Mouse (Mus musculus) embryo, embryonic 11.5 days (tissue): ENCODE measurements around the gene Stxbp3.
A peak's percentile ranks its signal among the peaks of the same experiment; 100 is the strongest.

Experiments
- DNase-seq: peaks from one replicate; pipeline ENCODE4 v3.0.0-alpha.2; 2012; ENCODE audit warnings: low read depth, low spot score

The Stxbp3 gene

GRCm38 (mm10) chr3:108797723-108798122, 42.6 kb downstream of the Stxbp3 start:
- no peak for DNase-seq

DNA sequence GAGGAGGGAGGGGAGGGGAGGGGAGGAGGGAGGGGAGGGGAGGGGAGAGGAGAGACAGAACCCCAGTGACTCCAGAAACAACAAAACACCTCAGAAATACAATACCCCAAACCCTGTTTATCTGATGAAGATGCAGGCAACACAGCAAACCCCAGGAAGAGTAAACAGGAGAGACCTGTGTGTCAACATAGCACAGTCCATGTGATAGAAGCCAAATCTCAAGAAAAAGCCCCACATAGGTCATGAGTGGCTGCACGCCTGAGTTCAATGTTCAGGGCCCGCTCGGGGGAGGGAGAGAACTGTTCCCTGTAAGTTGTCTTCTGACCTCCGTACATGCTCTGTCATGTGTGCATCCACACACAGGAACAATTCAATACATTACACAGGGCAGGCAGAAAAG, 43.9 kb downstream of the Stxbp3 start:
- no peak for DNase-seq

- no peak for DNase-seq
These were observed 44.6 kb downstream of the Stxbp3 start for GRCm38 (mm10) chr3:108795554-108796299.

- DNase-seq = no peak
These were observed 45.5 kb downstream of the Stxbp3 start for GRCm38 (mm10) chr3:108794780-108795179.

GRCm38 (mm10) chr3:108792420-108792819, 47.9 kb downstream of the Stxbp3 start:
- no peak for DNase-seq

DNA sequence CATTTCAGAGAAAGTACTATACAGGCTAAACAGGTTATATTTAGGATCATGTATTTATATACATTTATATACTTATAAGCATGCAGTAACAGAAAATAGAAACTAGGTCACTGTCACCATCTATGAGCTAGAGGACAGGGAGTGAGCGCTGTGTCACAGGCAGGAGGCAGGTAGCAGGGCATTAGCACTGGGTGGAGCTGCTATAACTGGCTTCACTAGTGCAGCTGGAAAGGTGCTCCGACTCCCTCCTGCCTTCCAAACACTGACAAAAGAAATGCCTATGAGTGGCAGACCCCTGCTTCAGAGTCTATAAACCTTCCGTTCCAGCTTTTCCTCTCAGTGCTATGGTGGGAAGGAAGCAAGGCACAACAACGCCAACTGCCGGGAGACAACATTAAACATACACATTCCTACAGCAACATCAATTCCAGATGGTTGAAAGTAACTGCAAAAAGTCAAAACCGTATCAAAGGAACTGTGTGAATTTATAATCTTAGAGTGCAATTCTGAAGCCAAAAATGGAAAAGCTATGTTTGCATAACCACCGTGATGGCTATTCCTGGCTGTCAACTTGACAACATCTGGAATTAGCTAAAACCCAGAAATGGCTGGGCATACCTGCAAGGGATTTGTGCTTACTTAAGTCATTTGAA, 49.1 kb downstream of the Stxbp3 start:
- no peak for DNase-seq

DNA sequence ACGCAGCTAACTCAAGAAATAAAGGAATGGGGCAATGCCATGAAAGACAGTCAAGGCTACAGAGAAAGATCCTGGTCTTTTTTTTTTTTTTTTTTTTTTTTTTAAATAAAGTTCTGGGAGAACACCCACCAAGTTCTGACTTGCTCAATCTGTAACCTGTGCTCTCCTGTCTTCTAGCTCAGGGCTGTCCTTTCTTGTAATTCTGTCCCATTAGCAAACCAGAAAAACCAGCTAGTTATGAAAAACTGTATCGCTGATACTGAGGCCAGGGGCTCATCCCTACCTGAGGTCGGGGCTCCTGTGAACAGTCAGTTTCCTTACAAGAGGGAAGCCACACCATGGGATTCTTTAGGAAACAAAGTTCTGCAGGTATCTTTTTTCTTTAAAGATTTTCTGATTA, 49.8 kb downstream of the Stxbp3 start:
- no peak for DNase-seq

- no peak for DNase-seq
These were observed 51.0 kb downstream of the Stxbp3 start for GRCm38 (mm10) chr3:108789299-108789698.

GRCm38 (mm10) chr3:108788455-108788794, 51.9 kb downstream of the Stxbp3 start:
- DNase-seq = no peak

GRCm38 (mm10) chr3:108787754-108788454, 52.4 kb downstream of the Stxbp3 start:
- no peak for DNase-seq

GRCm38 (mm10) chr3:108786520-108786919, 53.8 kb downstream of the Stxbp3 start:
- DNase-seq = no peak

- DNase-seq = no peak
These were observed 57.9 kb downstream of the Stxbp3 start for GRCm38 (mm10) chr3:108782364-108782895.

DNA sequence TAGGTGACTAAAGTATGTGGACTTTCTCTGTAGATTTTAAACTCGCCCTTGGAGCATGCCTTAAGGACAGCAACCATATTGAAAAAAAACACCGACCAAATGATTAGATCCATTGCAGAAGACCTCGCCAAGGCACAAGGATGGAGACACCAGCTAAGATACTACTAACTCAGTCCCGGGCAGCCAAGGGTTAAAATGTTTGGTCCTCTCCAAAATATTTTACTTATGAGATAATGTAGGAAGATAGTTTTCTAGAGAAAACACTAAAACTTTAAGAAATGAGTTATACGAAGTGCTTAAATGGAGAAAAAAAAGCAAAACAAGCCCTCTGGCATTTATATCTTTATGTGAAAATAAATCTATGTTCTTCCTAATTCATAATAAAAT, 58.4 kb downstream of the Stxbp3 start:
- DNase-seq = no peak

DNA sequence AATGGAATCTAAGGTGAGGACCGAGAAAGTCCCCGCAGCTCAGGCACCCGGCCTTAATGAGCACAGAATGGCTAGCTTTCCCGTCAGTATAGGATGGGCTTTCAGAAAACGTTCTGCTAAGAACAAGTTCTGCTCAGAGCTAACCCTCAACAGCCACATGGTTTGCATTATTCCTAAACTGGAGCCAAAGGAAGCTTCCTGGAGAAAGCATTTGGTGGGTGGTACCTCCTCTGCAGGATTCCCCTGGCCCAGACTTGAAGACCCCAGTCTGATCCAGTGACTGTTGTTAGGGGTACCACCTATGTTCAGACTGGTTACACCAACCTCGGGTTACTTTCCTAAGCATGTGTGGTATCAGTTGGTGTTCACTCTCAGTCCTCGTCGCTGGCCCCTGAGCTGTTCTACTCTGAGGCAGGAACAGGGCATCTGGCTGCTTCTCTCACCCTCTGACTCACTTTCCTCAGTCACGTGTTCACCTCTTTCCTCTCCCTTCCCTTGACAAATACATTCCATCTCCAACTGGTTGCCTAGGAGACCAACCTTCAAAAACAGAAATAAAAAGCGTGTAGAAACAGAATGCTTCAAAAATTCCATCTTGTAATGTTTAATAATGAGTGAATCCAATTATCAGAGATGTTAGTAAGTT, 59.0 kb downstream of the Stxbp3 start:
- no peak for DNase-seq

DNA sequence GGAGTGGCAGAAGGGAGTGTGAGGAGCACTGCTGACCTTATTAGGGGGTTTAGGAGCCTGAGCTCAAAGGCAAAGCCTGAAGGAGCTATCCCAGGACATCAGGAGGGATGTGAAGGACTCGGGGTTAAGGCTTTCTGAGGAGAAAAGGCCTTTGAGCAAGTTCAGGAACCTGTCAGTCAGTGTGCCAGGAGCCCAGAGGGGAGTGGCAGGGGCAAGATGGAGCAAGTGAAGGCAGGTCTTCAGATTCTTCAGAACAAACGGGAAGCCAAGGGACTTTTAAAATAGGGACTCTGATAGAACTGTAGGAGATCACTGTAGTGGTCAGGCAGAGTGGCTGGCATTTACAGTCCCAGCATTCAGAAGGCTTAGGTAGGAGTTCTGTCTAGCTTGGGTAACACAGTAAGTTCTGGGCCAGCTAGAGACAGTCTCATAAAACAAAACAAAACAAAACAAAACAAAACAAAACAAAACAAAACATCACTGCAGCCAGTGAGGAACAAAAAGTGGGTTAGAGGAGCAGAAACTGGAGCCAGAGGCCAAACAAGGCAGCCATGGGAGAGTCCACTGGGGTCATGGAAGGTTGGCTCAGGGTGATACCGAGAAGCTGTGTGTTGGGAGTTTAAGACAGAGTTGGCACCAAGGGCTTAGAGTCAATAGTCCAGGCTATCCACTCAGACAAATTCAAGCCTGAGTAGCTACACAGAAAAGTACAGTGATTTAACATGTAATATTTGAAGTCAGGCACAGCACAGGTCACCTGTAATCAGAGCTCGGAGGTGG, 61.4 kb downstream of the Stxbp3 start:
- no peak for DNase-seq

GRCm38 (mm10) chr3:108772811-108773210, 67.5 kb downstream of the Stxbp3 start:
- no peak for DNase-seq

GRCm38 (mm10) chr3:108772211-108772610, 68.1 kb downstream of the Stxbp3 start:
- DNase-seq = no peak

- peak; percentile 50 for DNase-seq
These were observed 69.5 kb downstream of the Stxbp3 start for GRCm38 (mm10) chr3:108770725-108771368.

GRCm38 (mm10) chr3:108769547-108769946, 70.8 kb downstream of the Stxbp3 start:
- no peak for DNase-seq

DNA sequence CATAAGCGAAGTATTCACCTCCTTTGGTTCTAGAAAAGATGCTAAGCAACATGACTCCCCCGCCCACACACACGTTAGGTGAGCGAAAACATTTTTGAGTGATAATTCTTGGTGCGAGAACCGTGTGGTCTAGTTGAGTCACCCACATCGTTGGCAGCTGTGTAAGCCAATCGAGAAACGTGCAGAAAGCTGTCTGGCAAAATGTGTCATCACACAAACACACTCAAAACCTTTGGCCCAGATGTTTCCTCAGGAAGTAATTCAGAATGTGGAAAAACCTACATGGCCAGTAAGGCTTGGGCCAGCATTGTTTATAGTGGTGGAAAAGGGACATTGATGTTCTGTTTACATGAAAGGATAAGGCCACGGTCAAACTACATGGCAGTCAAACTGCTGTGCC, 72.9 kb downstream of the Stxbp3 start:
- DNase-seq = no peak

DNA sequence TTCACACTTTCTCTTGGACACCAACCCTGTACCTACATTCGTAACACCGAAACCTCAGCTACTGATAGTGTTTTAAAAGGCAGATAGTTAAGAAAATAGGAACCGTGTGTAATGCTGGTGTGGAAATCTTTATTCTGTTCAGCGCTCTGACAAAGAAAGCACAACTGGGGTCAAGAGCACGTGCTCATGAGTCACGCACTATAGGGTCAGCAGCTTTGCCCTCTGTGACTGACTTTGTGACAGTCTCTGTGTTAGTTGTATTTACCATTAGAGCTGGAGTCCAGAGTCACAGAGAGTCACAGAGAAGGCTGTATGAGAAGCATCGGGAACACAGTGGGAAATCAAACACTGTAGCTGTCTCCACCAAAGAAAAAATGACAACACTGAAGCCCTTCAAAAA, 73.4 kb downstream of the Stxbp3 start:
- DNase-seq = no peak
